Mouse (Mus musculus) thymus, adult 2 months (tissue): ENCODE data around the gene Ubash3b.

Experiments
- CTCF ChIP-seq: fragments of 200-500 bp; IDR thresholded peaks from 2 replicates; pipeline ENCODE4 v1.5.1; 2012; ENCODE audit warnings: mild to moderate bottlenecking, control low read depth, low read length, moderate library complexity, borderline replicate concordance; ENCODE audit not compliant: control insufficient read depth, poor library complexity, insufficient read depth; ENCODE audit errors: extremely low read depth
- POLR2A ChIP-seq: fragments of 200-500 bp; IDR thresholded peaks from 2 replicates; pipeline ENCODE4 v1.6.1; 2012; ENCODE audit warnings: mild to moderate bottlenecking, low read length, control low read depth, moderate library complexity; ENCODE audit not compliant: control insufficient read depth, poor library complexity, insufficient read depth; ENCODE audit errors: extremely low read depth

- TF ChIP-seq CTCF (no peak), POLR2A (no peak)
These were observed 20.3 kb upstream of the Ubash3b start for GRCm38 (mm10) chr9:41181803-41182202.
